Mouse (Mus musculus) G1E (cell line): Measurements from ENCODE around the gene Lax1. TPM values are rescaled to one million over a fixed set of nuclear protein-coding genes. Genes with fewer than 3 reads are reported as not detected.

Source experiments
- ATAC-seq: 2 replicates; pipeline ENCODE4 v1.8.0; 2016; ENCODE audit warnings: mild to moderate bottlenecking; ENCODE audit not compliant: insufficient number of reproducible peaks, poor library complexity, low FRiP score, severe bottlenecking; ENCODE audit errors: extremely low read depth
- DNase-seq: peaks from one replicate; pipeline ENCODE4 v3.0.0; 2012; ENCODE audit warnings: low spot score
- H3K27me3 ChIP-seq: 2 replicates; pipeline ENCODE4 v1.6.1; 2012; ENCODE audit warnings: mild to moderate bottlenecking, low read length, inconsistent platforms; ENCODE audit not compliant: insufficient read depth
- H3K36me3 ChIP-seq: replicated peaks from 2 replicates; pipeline ENCODE3; 2012; ENCODE audit warnings: mild to moderate bottlenecking, inconsistent platforms
- H3K4me1 ChIP-seq: 2 replicates; pipeline ENCODE4 v1.6.1; 2012; ENCODE audit warnings: low read depth, low read length, inconsistent platforms, mixed read lengths; ENCODE audit not compliant: insufficient read depth
- H3K4me3 ChIP-seq: 2 replicates; pipeline ENCODE4 v1.5.1; 2012; ENCODE audit warnings: low read depth, mild to moderate bottlenecking, inconsistent platforms, low read length, moderate library complexity, mixed read lengths
- H3K9me3 ChIP-seq: replicated peaks from 2 replicates; pipeline ENCODE4 v1.6.1; 2012; ENCODE audit warnings: inconsistent platforms
- CTCF ChIP-seq: IDR thresholded peaks from 2 replicates; pipeline ENCODE4 v1.5.1; 2012; ENCODE audit warnings: low read depth, low read length, inconsistent platforms, mixed read lengths
- GATA1 ChIP-seq: IDR thresholded peaks from 2 replicates; pipeline ENCODE4 v1.6.1; 2012; ENCODE audit warnings: borderline replicate concordance, low read length, inconsistent platforms, mixed read lengths
- GATA2 ChIP-seq: IDR thresholded peaks from 2 replicates; pipeline ENCODE4 v1.6.1; 2012; ENCODE audit warnings: low read depth, low read length, inconsistent platforms, borderline replicate concordance
- POLR2AphosphoS5 ChIP-seq: IDR thresholded peaks from 2 replicates; pipeline ENCODE4 v1.6.1; 2012; ENCODE audit warnings: low read depth, low read length, inconsistent platforms; ENCODE audit not compliant: insufficient replicate concordance
- TAL1 ChIP-seq: conservative IDR thresholded peaks from 2 replicates; pipeline ENCODE4 v1.6.1; 2012; ENCODE audit warnings: low read depth, low read length, inconsistent platforms, mixed read lengths
- polyA plus RNA-seq: library from polyadenylated mRNA; stranded (reverse); fragments of >175 nt; gene quantifications from 2 replicates; pipeline ENCODE4 v1.2.3, GENCODE M21; 2012
- total RNA-seq, 2 experiments: library from RNA; stranded (forward) in 1 of 2; stranded (reverse) in 1 of 2; fragments of 200-1000 nt in 1 of 2; fragments of >200 nt in 1 of 2; fragmentation: Nextera tagmentation in 1 of 2; gene quantifications; 2 replicates each; pipeline ENCODE4 v1.2.3; 2014 to 2017

Gene Lax1
- total RNA-seq (2014; fragmentation: Nextera tagmentation) (0.39 TPM in 1 of 2 replicates, not detected in the other), total RNA-seq (2017) (0.16 and 0.17 TPM in 2 replicates), polyA plus RNA-seq (not detected in 2 replicates)

DNA sequence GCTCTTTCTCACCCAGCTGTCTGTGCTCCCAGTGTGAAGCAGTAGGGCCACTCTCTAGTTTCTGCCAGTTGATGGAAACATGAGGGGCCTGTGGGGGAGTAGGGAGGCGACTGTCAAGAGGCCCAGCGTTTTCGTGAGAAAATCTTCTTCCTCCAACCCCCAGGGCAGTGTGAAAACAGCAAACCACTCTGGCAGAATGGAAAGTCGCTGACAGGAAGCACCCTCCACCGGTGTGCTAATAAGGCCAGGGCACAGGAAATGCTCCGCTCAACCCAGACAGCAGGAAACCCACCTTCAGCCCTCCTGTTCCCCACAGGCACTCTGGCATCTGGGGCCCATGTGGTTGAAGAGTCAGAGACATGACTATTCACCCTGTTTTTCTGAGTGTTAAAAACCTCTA is at the start of gene Lax1:
Gene Lax1, minus strand, starts transcription at position 212 of the 400 bp plus-strand sequence.
- ATAC-seq = no peak
- DNase-seq = no peak
- H3K4me1 ChIP-seq = no peaks in the 10 kb centered on the region

DNA sequence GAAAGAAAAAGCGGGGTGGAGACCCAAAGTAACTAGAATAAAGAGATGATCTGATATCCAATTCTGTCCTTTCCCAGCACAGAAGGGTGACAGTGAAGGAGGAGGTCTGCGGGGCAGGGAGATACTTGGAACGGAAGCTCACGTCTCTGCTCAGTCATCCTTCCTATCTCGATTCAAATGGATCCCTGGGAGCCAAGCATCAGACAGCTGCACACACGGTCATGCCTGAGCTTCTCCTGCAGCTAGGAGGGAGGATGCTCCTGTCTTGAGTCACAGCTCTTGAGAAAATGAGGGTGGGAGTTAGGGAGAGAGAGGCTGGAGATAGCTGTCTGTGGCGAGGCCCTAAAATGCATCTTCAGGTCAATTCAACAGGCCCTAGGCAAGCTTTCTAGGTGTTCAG is 46.8 kb upstream of the Lax1 start:
- Histone ChIP-seq H3K4me1 (peaks cover 25% of the 10 kb centered on the region), H3K9me3 (no peaks in the 10 kb centered on the region), H3K36me3 (peaks cover 98% of the 10 kb centered on the region), H3K4me3 (no peak overlapping the region), H3K27me3 (no peaks in the 10 kb centered on the region)
- DNase-seq (no peak), ATAC-seq (no peak)
- TF ChIP-seq GATA2 (no peak), POLR2AphosphoS5 (no peak), CTCF (no peak), GATA1 (no peak), TAL1 (no peak)

More for the DNA sequence above, at the start of gene Lax1:
- Histone ChIP-seq H3K9me3 (no peaks in the 10 kb centered on the region), H3K4me3 (no peak within 1 kb of the TSS), H3K27me3 (peaks cover 67% of the 10 kb centered on the region), H3K36me3 (no peaks in the 10 kb centered on the region)
- TF ChIP-seq CTCF = no peak
- TF ChIP-seq POLR2AphosphoS5 = no peak
- no peak for TF ChIP-seq GATA2
- no peak for TF ChIP-seq TAL1
- TF ChIP-seq GATA1 = no peak

GRCm38 (mm10) chr1:133735995-133736652 is 46.2 kb upstream of the Lax1 start:
- H3K36me3 ChIP-seq = peaks cover 98% of the 10 kb centered on the region
- H3K27me3 ChIP-seq = no peaks in the 10 kb centered on the region
- TF ChIP-seq GATA1 (no peak), CTCF (peak; percentile 59)
- no peak overlapping the region for H3K4me3 ChIP-seq
- peak; percentile 63; the same call in 1 of the 2 replicates for ATAC-seq
- H3K4me1 ChIP-seq = peaks cover 22% of the 10 kb centered on the region
- DNase-seq = peak; percentile 73
- no peaks in the 10 kb centered on the region for H3K9me3 ChIP-seq

- no peak overlapping the region for H3K4me3 ChIP-seq
- ATAC-seq = no peak
- TF ChIP-seq POLR2AphosphoS5 = no peak
- no peak for TF ChIP-seq TAL1
- no peak for TF ChIP-seq CTCF
- no peak for TF ChIP-seq GATA2
- no peak for TF ChIP-seq GATA1
- no peaks in the 10 kb centered on the region for H3K9me3 ChIP-seq
- no peak for DNase-seq
- H3K27me3 ChIP-seq = no peaks in the 10 kb centered on the region
- H3K36me3 ChIP-seq = peaks cover 98% of the 10 kb centered on the region
- H3K4me1 ChIP-seq = peaks cover 20% of the 10 kb centered on the region
Observed at GRCm38 (mm10) chr1:133732814-133733213, 42.9 kb upstream of the Lax1 start.

- no peak for ATAC-seq
- DNase-seq = no peak
- Histone ChIP-seq H3K27me3 (no peaks in the 10 kb centered on the region), H3K9me3 (no peaks in the 10 kb centered on the region), H3K4me1 (peaks cover 7% of the 10 kb centered on the region; the same call in 1 of the 2 replicates), H3K4me3 (no peak overlapping the region), H3K36me3 (peaks cover 94% of the 10 kb centered on the region)
- TF ChIP-seq CTCF = no peak
- no peak for TF ChIP-seq GATA2
- no peak for TF ChIP-seq TAL1
- no peak for TF ChIP-seq GATA1
- no peak for TF ChIP-seq POLR2AphosphoS5
Observed at GRCm38 (mm10) chr1:133728339-133728738, 38.4 kb upstream of the Lax1 start.

DNA sequence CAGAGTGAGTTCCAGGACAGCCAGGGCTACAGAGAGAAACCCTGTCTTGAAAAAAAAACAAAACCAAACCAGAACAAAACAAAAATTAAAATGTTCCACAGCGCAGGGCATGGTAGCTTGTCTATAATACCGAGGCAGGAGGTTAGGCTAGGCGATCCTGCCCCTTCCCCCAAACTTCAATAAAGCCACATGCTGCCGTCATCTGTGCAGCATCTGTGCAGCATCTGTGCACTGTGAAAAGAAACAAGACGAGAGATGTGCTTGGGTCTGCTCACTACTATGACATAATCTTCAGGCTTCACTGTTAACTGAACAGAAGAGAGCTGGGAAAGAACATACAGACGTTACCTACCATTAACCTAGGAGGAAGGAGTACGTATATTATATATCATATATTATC is 30.4 kb upstream of the Lax1 start:
- H3K9me3 ChIP-seq = no peaks in the 10 kb centered on the region
- ATAC-seq = no peak
- H3K27me3 ChIP-seq = no peaks in the 10 kb centered on the region
- no peak for DNase-seq
- H3K36me3 ChIP-seq = peaks cover 91% of the 10 kb centered on the region
- 0 out of 2 replicates have a peak, but pooled peaks cover 2% of the 10 kb centered on the region for H3K4me1 ChIP-seq
- no peak overlapping the region for H3K4me3 ChIP-seq
- TF ChIP-seq GATA1 (no peak), GATA2 (no peak), POLR2AphosphoS5 (no peak), CTCF (no peak), TAL1 (no peak)

DNA sequence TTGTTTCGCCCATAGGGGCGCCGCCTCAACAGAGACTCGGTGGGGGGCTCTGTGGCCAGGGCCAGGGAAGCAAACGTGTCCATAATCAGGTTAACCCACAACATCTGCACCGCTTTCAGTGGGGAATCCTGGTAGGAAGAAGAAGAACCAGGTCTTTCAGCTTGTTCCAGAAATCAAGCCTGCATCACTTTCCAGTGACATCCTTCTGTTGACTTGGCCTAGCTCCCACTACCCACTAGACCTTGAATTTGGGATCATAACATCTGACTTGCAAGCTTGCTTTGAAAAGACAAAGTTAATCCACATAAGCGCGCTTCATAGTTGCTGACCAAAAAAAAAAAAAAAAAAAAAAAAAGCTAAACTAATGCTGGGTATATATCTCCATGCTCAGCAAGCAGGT is 28.9 kb upstream of the Lax1 start:
- ATAC-seq (no peak), DNase-seq (no peak)
- no peaks in the 10 kb centered on the region for H3K27me3 ChIP-seq
- no peaks in the 10 kb centered on the region for H3K9me3 ChIP-seq
- no peak overlapping the region for H3K4me3 ChIP-seq
- peaks cover 93% of the 10 kb centered on the region for H3K36me3 ChIP-seq
- 0 out of 2 replicates have a peak, but pooled peaks cover 2% of the 10 kb centered on the region for H3K4me1 ChIP-seq
- TF ChIP-seq TAL1 = no peak
- no peak for TF ChIP-seq GATA2
- no peak for TF ChIP-seq POLR2AphosphoS5
- TF ChIP-seq GATA1 = no peak
- TF ChIP-seq CTCF = no peak
